Mouse (Mus musculus) olfactory bulb, adult 2 months (tissue): ENCODE data around the gene AL732309.1.

Experiments
- CTCF ChIP-seq: fragments of 200-500 bp; IDR thresholded peaks from 2 replicates; pipeline ENCODE4 v1.5.1; 2012; ENCODE audit warnings: low read depth, mild to moderate bottlenecking, low read length, moderate library complexity; ENCODE audit not compliant: insufficient read depth
- POLR2A ChIP-seq: fragments of 200-500 bp; IDR thresholded peaks from 2 replicates; pipeline ENCODE4 v1.6.1; 2012; ENCODE audit warnings: mild to moderate bottlenecking, low read depth, low read length, moderate library complexity; ENCODE audit not compliant: insufficient read depth

- TF ChIP-seq CTCF (no peak), POLR2A (no peak)
Measured at GRCm38 (mm10) chr2:25267241-25267640, 20.6 kb upstream of the AL732309.1 start.
